Mouse (Mus musculus): Measurements from ENCODE around the gene Fam20a.

DNA sequence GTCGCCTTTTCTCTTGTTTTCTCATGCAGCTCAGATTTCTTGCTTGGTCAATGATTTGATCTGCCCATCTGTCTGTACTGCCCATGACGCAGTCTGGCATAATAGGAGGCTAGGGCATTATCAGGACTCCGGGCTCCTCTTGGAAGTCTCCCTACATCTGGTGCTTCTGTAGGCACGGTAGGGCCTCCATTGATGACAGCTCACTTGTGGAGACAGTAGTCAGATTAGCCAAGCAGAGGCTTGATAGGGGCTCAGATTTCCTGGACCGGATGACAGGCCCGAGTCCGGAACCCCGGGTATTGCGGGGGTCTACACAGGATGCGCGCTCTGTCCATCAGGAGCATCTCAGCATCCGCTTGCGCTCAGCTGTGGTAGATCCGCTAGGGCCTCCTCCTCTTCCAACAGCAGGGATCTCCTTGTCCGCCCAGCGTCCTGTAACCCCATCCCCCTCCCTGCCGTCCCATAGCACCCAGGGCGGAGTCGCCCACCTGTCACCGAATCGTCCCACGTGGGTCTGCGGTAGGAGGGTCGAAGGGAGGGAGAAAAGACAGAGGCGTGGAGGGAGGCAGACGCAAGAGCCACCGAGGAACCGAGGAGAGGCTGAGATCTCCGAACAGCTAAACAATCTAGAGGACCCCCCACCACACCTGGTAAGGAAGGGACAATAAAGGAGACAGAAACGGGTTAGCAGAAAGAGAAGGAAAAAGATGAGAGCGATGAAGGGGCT lies 71.9 kb downstream of the Fam20a start:
- TF ChIP-seq CTCF (IDR thresholded peaks at IDR 0.05) (no peak), EP300 (IDR thresholded peaks at IDR 0.05) (no peak)
